Mouse (Mus musculus): ENCODE data around the gene Skiv2l. TPM values are rescaled to one million over a fixed set of nuclear protein-coding genes. Genes with fewer than 3 reads are reported as not detected.
"Not testable (repeated sequence)": the region's sequence is repeated elsewhere in the genome, so short reads cannot be mapped to it uniquely, and the experiment has no call there.

Skiv2l gene
- polyA plus RNA-seq, 1 experiment from 2014 or later: 27.1 TPM

DNA sequence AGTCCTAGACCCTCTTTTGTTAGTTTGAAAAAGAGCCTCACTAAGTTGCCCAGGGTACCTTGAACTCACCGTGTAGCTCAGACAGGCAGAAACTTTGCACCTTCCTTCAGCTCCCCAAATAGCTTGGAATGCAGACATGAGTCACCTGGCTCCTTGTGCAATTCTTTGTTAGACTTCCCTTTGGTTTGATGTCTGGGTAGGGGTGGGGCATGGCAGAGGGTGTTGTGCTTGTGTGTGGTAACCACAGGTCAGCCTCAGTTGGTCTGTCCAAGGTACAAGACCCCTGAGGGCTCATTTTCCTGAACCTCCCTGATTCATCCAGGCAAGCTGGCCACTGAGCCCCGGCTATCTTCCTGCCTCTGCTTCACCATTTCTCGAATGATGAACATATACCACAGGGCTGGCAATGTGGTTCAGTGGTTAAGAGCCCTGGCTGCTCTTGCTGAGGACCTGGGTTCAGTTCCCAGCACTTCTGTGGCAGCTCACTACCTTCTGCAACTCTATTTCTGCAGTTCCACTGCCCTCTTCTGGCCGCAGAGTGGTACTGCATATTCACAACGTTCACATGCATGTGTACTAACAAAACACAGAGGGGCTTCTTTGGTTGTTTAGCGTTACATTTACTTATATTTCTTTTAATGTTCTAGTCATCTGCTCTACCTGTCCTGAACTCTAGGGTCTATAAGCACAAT, 45.0 kb downstream of the Skiv2l start:
- Histone ChIP-seq H3K4me3 (ENCODE audit: low read depth, low read length) (no peak overlapping the region), H3K4me1 (ENCODE audit: control insufficient read depth, insufficient read depth, low read length) (no peaks in the 10 kb centered on the region), H3K27ac (replicated peaks; ENCODE audit: low read depth, low read length) (no peak overlapping the region), H3K9ac (replicated peaks; ENCODE audit: low read length) (no peak overlapping the region), H3K27me3 (ENCODE audit: control insufficient read depth, insufficient read depth, low read length) (no peaks in the 10 kb centered on the region), H3K9me3 (replicated peaks; ENCODE audit: control insufficient read depth, low read length) (peaks cover 2% of the 10 kb centered on the region; the same call in 1 of the 2 replicates), H3K36me3 (replicated peaks; ENCODE audit: control insufficient read depth, insufficient read depth, low read depth, low read length) (no peaks in the 10 kb centered on the region), H3K4me2 (ENCODE audit: low read depth, low read length) (no peak overlapping the region)
- no peak for ATAC-seq (replicated peaks; ENCODE audit: insufficient number of reproducible peaks, low FRiP score, low TSS enrichment, low read depth)
- DNase-seq (ENCODE audit: low spot score): no peak
- WGBS: 69% methylated on average over 6 of the region's 6 CpGs

DNA sequence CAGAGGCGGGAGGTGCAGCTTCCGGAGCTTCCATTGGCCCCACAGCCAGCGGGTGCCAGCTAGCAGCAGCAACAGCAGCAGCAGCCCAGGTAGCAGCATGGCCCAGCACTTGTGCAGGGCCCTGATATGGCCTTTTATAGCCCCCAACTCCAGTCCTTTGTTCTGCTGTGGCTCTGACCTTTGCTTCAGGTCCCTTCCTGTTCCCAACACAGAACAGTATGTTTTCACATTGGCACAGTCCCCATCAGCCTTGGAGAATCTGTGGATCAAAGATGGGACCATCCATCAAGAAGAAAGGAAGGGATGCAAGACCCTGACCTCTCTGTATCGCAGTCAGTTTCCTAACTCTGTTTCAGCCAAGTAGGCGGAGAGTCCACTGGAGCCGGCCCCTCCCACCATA, 45.7 kb downstream of the Skiv2l start, which contains the start of gene Cyp21a1:
TSS of gene Cyp21a1 (minus strand) at position 261 of the 400 bp plus-strand sequence.
- not testable (repeated sequence) for H3K9me3 ChIP-seq (replicated peaks; ENCODE audit: control insufficient read depth, low read length); H3K4me3 ChIP-seq (ENCODE audit: low read depth, low read length); H3K9ac ChIP-seq (replicated peaks; ENCODE audit: low read length); ATAC-seq (replicated peaks; ENCODE audit: insufficient number of reproducible peaks, low FRiP score, low TSS enrichment, low read depth); H3K27me3 ChIP-seq (ENCODE audit: control insufficient read depth, insufficient read depth, low read length); H3K36me3 ChIP-seq (replicated peaks; ENCODE audit: control insufficient read depth, insufficient read depth, low read depth, low read length); H3K4me1 ChIP-seq (ENCODE audit: control insufficient read depth, insufficient read depth, low read length); DNase-seq (ENCODE audit: low spot score); H3K27ac ChIP-seq (replicated peaks; ENCODE audit: low read depth, low read length); H3K4me2 ChIP-seq (ENCODE audit: low read depth, low read length)
- 80% methylated on average over 2 of the region's 6 CpGs for WGBS

DNA sequence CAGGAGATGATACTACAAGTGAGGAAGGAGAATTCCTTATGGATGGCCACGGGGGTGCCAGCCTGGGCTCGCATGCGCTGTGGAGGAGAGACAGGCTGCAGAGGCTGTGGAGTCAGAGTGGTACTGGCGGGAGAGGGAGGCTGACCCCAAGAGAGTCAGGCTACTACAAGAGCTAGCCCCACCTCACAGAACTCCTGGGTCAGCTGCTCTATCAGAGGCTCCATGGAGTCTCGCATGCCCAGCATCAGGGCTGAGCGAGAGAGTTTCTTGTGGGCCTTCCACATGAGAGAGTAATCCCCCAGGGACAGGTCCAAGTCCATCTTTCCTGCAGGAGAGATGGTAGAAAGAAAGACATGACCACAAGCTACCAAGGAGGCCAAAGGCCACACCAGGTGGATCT, 46.6 kb downstream of the Skiv2l start:
- not testable (repeated sequence) for H3K4me1 ChIP-seq (ENCODE audit: control insufficient read depth, insufficient read depth, low read length); DNase-seq (ENCODE audit: low spot score); H3K4me2 ChIP-seq (ENCODE audit: low read depth, low read length); H3K27ac ChIP-seq (replicated peaks; ENCODE audit: low read depth, low read length); H3K36me3 ChIP-seq (replicated peaks; ENCODE audit: control insufficient read depth, insufficient read depth, low read depth, low read length); H3K27me3 ChIP-seq (ENCODE audit: control insufficient read depth, insufficient read depth, low read length); H3K9me3 ChIP-seq (replicated peaks; ENCODE audit: control insufficient read depth, low read length); H3K9ac ChIP-seq (replicated peaks; ENCODE audit: low read length); H3K4me3 ChIP-seq (ENCODE audit: low read depth, low read length); ATAC-seq (replicated peaks; ENCODE audit: insufficient number of reproducible peaks, low FRiP score, low TSS enrichment, low read depth)
- WGBS: 82% methylated on average over 6 of the region's 6 CpGs

DNA sequence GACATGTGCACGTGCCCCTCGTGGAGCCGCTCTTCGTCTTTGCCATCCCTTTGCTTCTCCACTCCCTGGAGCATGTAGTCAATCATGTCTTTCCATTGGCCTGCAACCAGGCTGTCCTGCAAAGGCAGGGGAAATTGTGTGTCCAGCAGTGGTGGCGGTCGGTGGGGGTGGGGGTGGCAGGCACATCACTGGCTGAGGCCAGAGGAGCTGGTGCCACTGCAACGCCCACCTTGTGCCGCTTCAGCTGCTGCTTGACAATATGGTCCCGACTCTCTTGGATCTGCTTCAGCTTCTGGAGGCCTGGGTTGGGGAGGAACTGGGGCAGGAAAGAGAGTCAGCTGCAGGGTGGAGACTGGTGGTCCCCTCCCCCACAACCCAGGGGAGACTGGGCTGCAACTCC, 47.3 kb downstream of the Skiv2l start:
- not testable (repeated sequence) for DNase-seq (ENCODE audit: low spot score); H3K9me3 ChIP-seq (replicated peaks; ENCODE audit: control insufficient read depth, low read length); H3K27ac ChIP-seq (replicated peaks; ENCODE audit: low read depth, low read length); ATAC-seq (replicated peaks; ENCODE audit: insufficient number of reproducible peaks, low FRiP score, low TSS enrichment, low read depth); H3K9ac ChIP-seq (replicated peaks; ENCODE audit: low read length); H3K4me3 ChIP-seq (ENCODE audit: low read depth, low read length); H3K4me2 ChIP-seq (ENCODE audit: low read depth, low read length); H3K36me3 ChIP-seq (replicated peaks; ENCODE audit: control insufficient read depth, insufficient read depth, low read depth, low read length); H3K4me1 ChIP-seq (ENCODE audit: control insufficient read depth, insufficient read depth, low read length); H3K27me3 ChIP-seq (ENCODE audit: control insufficient read depth, insufficient read depth, low read length)
- WGBS: 94% methylated on average over 9 of the region's 9 CpGs

DNA sequence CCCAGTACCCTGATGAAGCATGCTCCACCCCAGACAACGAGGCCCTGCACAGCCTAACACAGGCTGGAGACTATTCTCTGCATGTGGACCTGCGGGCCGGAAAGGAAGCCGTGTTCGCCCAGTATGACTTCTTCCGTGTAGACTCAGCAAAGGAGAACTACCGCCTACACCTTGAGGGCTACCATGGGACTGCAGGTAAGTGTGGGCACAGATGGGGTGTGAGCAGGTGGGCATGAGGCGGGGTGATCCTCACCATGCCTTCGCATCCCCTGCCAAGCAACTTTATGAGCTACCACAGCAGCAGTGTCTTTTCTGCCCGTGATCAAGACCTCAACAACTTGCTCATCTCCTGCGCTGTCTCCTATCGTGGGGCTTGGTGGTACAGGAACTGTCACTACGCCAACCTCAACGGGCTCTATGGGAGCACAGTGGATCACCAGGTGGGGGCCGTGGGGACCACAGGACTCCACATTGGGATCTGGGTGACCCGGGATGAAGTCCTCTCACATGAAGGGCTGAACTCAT, 49.2 kb downstream of the Skiv2l start:
- DNase-seq (ENCODE audit: low spot score); H3K27ac ChIP-seq (replicated peaks; ENCODE audit: low read depth, low read length); H3K4me1 ChIP-seq (ENCODE audit: control insufficient read depth, insufficient read depth, low read length); H3K4me2 ChIP-seq (ENCODE audit: low read depth, low read length); ATAC-seq (replicated peaks; ENCODE audit: insufficient number of reproducible peaks, low FRiP score, low TSS enrichment, low read depth); H3K9me3 ChIP-seq (replicated peaks; ENCODE audit: control insufficient read depth, low read length); H3K4me3 ChIP-seq (ENCODE audit: low read depth, low read length); H3K36me3 ChIP-seq (replicated peaks; ENCODE audit: control insufficient read depth, insufficient read depth, low read depth, low read length); H3K27me3 ChIP-seq (ENCODE audit: control insufficient read depth, insufficient read depth, low read length); H3K9ac ChIP-seq (replicated peaks; ENCODE audit: low read length): not testable (repeated sequence)
- 95% methylated on average over 16 of the region's 16 CpGs for WGBS

DNA sequence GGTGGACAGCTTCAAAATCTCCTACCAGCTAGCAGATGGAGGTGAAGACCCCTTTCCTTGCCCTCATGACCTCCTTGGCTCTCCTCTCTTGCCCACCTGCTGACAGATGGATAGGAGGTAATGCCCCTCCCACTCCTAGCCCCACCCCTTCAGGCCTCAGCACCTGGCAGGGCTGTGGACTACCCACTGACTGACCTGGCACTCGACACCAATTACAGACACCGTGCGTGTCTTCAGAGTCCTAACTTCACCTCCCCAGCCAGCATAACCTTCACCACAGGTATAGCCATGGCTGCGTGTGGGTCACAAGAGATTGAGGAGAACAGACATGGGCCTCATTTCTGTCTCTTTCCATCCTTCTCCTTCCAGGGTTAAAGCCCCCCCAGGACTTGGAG, 50.5 kb downstream of the Skiv2l start:
- no peak for ATAC-seq (replicated peaks; ENCODE audit: insufficient number of reproducible peaks, low FRiP score, low TSS enrichment, low read depth)
- Histone ChIP-seq H3K4me3 (ENCODE audit: low read depth, low read length) (no peak overlapping the region), H3K9me3 (replicated peaks; ENCODE audit: control insufficient read depth, low read length) (no peaks in the 10 kb centered on the region), H3K4me1 (ENCODE audit: control insufficient read depth, insufficient read depth, low read length) (no peaks in the 10 kb centered on the region), H3K9ac (replicated peaks; ENCODE audit: low read length) (no peak overlapping the region), H3K27ac (replicated peaks; ENCODE audit: low read depth, low read length) (no peak overlapping the region), H3K36me3 (replicated peaks; ENCODE audit: control insufficient read depth, insufficient read depth, low read depth, low read length) (no peaks in the 10 kb centered on the region), H3K4me2 (ENCODE audit: low read depth, low read length) (no peak overlapping the region), H3K27me3 (ENCODE audit: control insufficient read depth, insufficient read depth, low read length) (no peaks in the 10 kb centered on the region)
- 91% methylated on average over 4 of the region's 4 CpGs for WGBS
- DNase-seq (ENCODE audit: low spot score): no peak

DNA sequence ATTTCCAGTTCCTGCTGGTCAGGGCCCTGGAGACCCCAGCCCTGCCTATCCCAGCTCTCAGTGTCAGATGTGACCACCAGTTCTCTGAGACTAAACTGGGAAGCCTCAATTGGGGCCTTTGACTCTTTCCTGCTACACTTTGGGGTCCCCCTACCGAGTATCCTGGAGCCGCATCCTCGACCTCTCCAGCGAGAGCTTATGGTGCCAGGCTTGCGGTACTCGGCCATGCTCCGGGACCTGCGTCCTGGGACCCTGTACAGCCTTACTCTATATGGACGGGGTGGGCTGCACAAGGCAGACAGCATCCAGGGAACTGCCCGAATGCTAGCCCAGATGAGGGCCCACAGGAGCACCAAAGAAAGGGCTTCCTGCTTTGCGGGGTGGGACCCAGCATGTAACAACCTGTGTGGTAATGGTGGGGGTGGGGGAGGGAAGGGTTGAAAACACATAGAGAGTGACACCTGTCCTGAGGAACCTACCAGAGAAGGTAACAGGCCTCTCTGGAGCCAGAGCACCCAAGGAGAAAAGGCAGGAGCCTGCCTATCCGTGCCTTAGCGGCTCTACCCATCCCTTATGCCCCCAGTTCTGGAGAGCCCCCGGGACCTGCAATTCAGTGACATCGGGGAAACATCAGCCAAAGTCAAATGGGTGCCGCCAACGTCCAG, 51.0 kb downstream of the Skiv2l start:
- H3K4me2 ChIP-seq (ENCODE audit: low read depth, low read length): no peak overlapping the region
- 91% methylated on average over 13 of the region's 17 CpGs for WGBS
- H3K36me3 ChIP-seq (replicated peaks; ENCODE audit: control insufficient read depth, insufficient read depth, low read depth, low read length): no peaks in the 10 kb centered on the region
- no peak for DNase-seq (ENCODE audit: low spot score)
- no peaks in the 10 kb centered on the region for H3K9me3 ChIP-seq (replicated peaks; ENCODE audit: control insufficient read depth, low read length)
- H3K4me3 ChIP-seq (ENCODE audit: low read depth, low read length): no peak overlapping the region
- H3K27me3 ChIP-seq (ENCODE audit: control insufficient read depth, insufficient read depth, low read length): no peaks in the 10 kb centered on the region
- ATAC-seq (replicated peaks; ENCODE audit: insufficient number of reproducible peaks, low FRiP score, low TSS enrichment, low read depth): no peak
- no peak overlapping the region for H3K27ac ChIP-seq (replicated peaks; ENCODE audit: low read depth, low read length)
- H3K4me1 ChIP-seq (ENCODE audit: control insufficient read depth, insufficient read depth, low read length): no peaks in the 10 kb centered on the region
- no peak overlapping the region for H3K9ac ChIP-seq (replicated peaks; ENCODE audit: low read length)

DNA sequence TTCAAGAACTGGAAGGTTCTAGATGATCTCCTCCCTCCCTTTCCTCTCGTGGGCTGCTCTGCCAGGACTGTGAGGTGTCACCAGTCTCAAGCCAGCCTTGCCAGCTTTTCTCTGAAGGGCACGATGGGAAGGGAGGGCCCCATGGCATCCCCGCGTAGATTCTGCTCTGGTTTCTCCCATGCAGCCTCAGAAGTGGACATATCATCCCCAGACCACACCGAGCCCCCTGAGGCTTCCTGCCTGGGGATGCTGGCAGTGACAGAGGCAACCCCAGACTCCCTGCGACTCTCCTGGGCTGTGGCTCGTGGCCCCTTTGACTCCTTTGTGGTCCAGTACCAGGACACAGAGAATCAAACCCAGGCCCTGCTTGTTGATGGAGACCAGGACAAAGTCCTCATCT, 51.9 kb downstream of the Skiv2l start:
- not testable (repeated sequence) for H3K9me3 ChIP-seq (replicated peaks; ENCODE audit: control insufficient read depth, low read length); H3K9ac ChIP-seq (replicated peaks; ENCODE audit: low read length); H3K4me2 ChIP-seq (ENCODE audit: low read depth, low read length); ATAC-seq (replicated peaks; ENCODE audit: insufficient number of reproducible peaks, low FRiP score, low TSS enrichment, low read depth); H3K36me3 ChIP-seq (replicated peaks; ENCODE audit: control insufficient read depth, insufficient read depth, low read depth, low read length); H3K4me3 ChIP-seq (ENCODE audit: low read depth, low read length); H3K27me3 ChIP-seq (ENCODE audit: control insufficient read depth, insufficient read depth, low read length); H3K4me1 ChIP-seq (ENCODE audit: control insufficient read depth, insufficient read depth, low read length); H3K27ac ChIP-seq (replicated peaks; ENCODE audit: low read depth, low read length); DNase-seq (ENCODE audit: low spot score)
- 85% methylated on average over 6 of the region's 7 CpGs for WGBS
